Comparison of ENCODE assay signal across 8 mouse cellular contexts in genomic region chr8:70673079-70673856, GRCm38 (mm10). TPM values are rescaled to one million over a fixed set of nuclear protein-coding genes. Genes with fewer than 3 reads are reported as not detected.
A peak's percentile ranks its signal among the peaks of the same experiment; 100 is the strongest.
DNase-seq lines count a peak whose midpoint lies in the region; ATAC-seq and TF ChIP-seq lines count a peak whose summit lies in the region.

Gene Lsm4 (plus strand): TSS chr8:70673248.

- DNase-seq in CD4-positive helper T cell, adult 2 months (ENCODE audit: low read depth, low spot score): peak; percentile 100
- peak; percentile 99 for DNase-seq in brain, embryonic 18.5 days (ENCODE audit: low read depth, low spot score)
- peak; percentile 100 for DNase-seq in kidney, postnatal 0 days (ENCODE audit: low spot score)
- DNase-seq in liver, embryonic 11.5 days (ENCODE audit: low spot score): peak; percentile 99
- DNase-seq in naive thymus-derived CD4-positive, alpha-beta T cell, adult 2 months (ENCODE audit: low read depth): peak; percentile 100

- peaks cover 16% of the 10 kb centered on the region for H3K36me3 ChIP-seq in heart, embryonic 12.5 days
- peaks cover 4% of the 10 kb centered on the region for H3K36me3 ChIP-seq in kidney, postnatal 0 days (ENCODE audit: insufficient read depth, low read length)
- peaks cover 10% of the 10 kb centered on the region for H3K36me3 ChIP-seq in liver, embryonic 11.5 days (ENCODE audit: control insufficient read depth, insufficient read depth, low read length)
- H3K36me3 ChIP-seq in stomach, embryonic 14.5 days (ENCODE audit: control insufficient read depth, insufficient read depth, low read length): peaks cover 6% of the 10 kb centered on the region; the same call in 1 of the 2 replicates

- peak within 1 kb of the TSS; percentile 95 for H3K27ac ChIP-seq in heart, embryonic 12.5 days (ENCODE audit: poor library complexity, severe bottlenecking)
- peak within 1 kb of the TSS; percentile 96 for H3K27ac ChIP-seq in kidney, postnatal 0 days
- peak within 1 kb of the TSS; percentile 94 for H3K27ac ChIP-seq in liver, embryonic 11.5 days (ENCODE audit: low read depth, low read length)
- H3K27ac ChIP-seq in stomach, embryonic 14.5 days (ENCODE audit: low read length): peak within 1 kb of the TSS; percentile 94

- peaks cover 21% of the 10 kb centered on the region for H3K4me1 ChIP-seq in heart, embryonic 12.5 days (replicated peaks)
- peaks cover 18% of the 10 kb centered on the region for H3K4me1 ChIP-seq in kidney, postnatal 0 days (replicated peaks; ENCODE audit: insufficient read depth, low read length)
- peaks cover 35% of the 10 kb centered on the region for H3K4me1 ChIP-seq in liver, embryonic 11.5 days (replicated peaks; ENCODE audit: control insufficient read depth, insufficient read depth, low read length)
- H3K4me1 ChIP-seq in stomach, embryonic 14.5 days (ENCODE audit: control insufficient read depth, insufficient read depth, low read length): peaks cover 13% of the 10 kb centered on the region

- WGBS in heart, embryonic 12.5 days: under 1% methylated on average over 60 of the region's 60 CpGs
- WGBS in kidney, postnatal 0 days: under 1% methylated on average over 60 of the region's 60 CpGs
- WGBS in liver, embryonic 11.5 days: under 1% methylated on average over 60 of the region's 60 CpGs
- WGBS in stomach, embryonic 14.5 days: under 1% methylated on average over 60 of the region's 60 CpGs

- H3K9me3 ChIP-seq in heart, embryonic 12.5 days (replicated peaks): no peaks in the 10 kb centered on the region
- H3K9me3 ChIP-seq in kidney, postnatal 0 days (replicated peaks; ENCODE audit: low read length): no peaks in the 10 kb centered on the region
- no peaks in the 10 kb centered on the region for H3K9me3 ChIP-seq in liver, embryonic 11.5 days (ENCODE audit: control insufficient read depth, low read length)
- H3K9me3 ChIP-seq in stomach, embryonic 14.5 days (ENCODE audit: control insufficient read depth, low read depth, low read length): no peaks in the 10 kb centered on the region

- H3K4me3 ChIP-seq in heart, embryonic 12.5 days: peak within 1 kb of the TSS; percentile 75
- H3K4me3 ChIP-seq in kidney, postnatal 0 days (replicated peaks; ENCODE audit: low read depth, low read length): peak within 1 kb of the TSS; percentile 60
- H3K4me3 ChIP-seq in liver, embryonic 11.5 days (ENCODE audit: low read depth, low read length): peak within 1 kb of the TSS; percentile 74
- H3K4me3 ChIP-seq in stomach, embryonic 14.5 days (ENCODE audit: low read depth, low read length): peak within 1 kb of the TSS; percentile 67

- H3K9ac ChIP-seq in heart, embryonic 12.5 days: peak within 1 kb of the TSS; percentile 79
- H3K9ac ChIP-seq in kidney, postnatal 0 days (ENCODE audit: low read depth, low read length): peak within 1 kb of the TSS; percentile 67
- peak within 1 kb of the TSS; percentile 84 for H3K9ac ChIP-seq in liver, embryonic 11.5 days (ENCODE audit: low read depth, low read length)
- H3K9ac ChIP-seq in stomach, embryonic 14.5 days (replicated peaks; ENCODE audit: low read depth, low read length): peak within 1 kb of the TSS; percentile 45

- H3K4me2 ChIP-seq in heart, embryonic 12.5 days: peak within 1 kb of the TSS; percentile 75
- peak within 1 kb of the TSS; percentile 53 for H3K4me2 ChIP-seq in kidney, postnatal 0 days (ENCODE audit: low read length)
- peak within 1 kb of the TSS; percentile 89 for H3K4me2 ChIP-seq in liver, embryonic 11.5 days
- peak within 1 kb of the TSS; percentile 78 for H3K4me2 ChIP-seq in stomach, embryonic 14.5 days (replicated peaks; ENCODE audit: low read depth, low read length)

- H3K27me3 ChIP-seq in heart, embryonic 12.5 days (replicated peaks): no peaks in the 10 kb centered on the region
- no peaks in the 10 kb centered on the region for H3K27me3 ChIP-seq in kidney, postnatal 0 days (ENCODE audit: insufficient read depth, low read length)
- H3K27me3 ChIP-seq in liver, embryonic 11.5 days (replicated peaks; ENCODE audit: control insufficient read depth, insufficient read depth, low read length): no peaks in the 10 kb centered on the region
- no peaks in the 10 kb centered on the region for H3K27me3 ChIP-seq in stomach, embryonic 14.5 days (ENCODE audit: control insufficient read depth, insufficient read depth, low read length)

- peak; percentile 85 for ATAC-seq in erythroid progenitor cell, adult 5-6 weeks (replicated peaks; ENCODE audit: low FRiP score, poor library complexity, severe bottlenecking)
- ATAC-seq in heart, embryonic 12.5 days (ENCODE audit: insufficient number of reproducible peaks, low FRiP score): peak; percentile 97
- peak; percentile 96 for ATAC-seq in kidney, postnatal 0 days (replicated peaks; ENCODE audit: low FRiP score, low read depth)
- peak; percentile 96 for ATAC-seq in liver, embryonic 11.5 days (replicated peaks; ENCODE audit: low FRiP score)
- peak; percentile 96 for ATAC-seq in stomach, embryonic 14.5 days (ENCODE audit: insufficient number of reproducible peaks, insufficient read depth, low FRiP score, low read depth)

- peak; percentile 89 for TF ChIP-seq CTCF in kidney, postnatal 0 days (IDR thresholded peaks at IDR 0.05; ENCODE audit: low read depth)

RNA-seq across cellular contexts. Expression of gene Lsm4, which starts in this region (rescaled TPM):
- total RNA-seq in erythroid progenitor cell, adult 5-6 weeks (2015; ENCODE audit: low replicate concordance): 86.5 and 93.1 TPM in 2 replicates
- total RNA-seq in erythroid progenitor cell, adult 5-6 weeks (2017; ENCODE audit: low replicate concordance): 38.4 and 57.6 TPM in 2 replicates
- 289 and 301 TPM in 2 replicates for polyA plus RNA-seq in heart, embryonic 12.5 days (2016; fragmentation: Nextera tagmentation; extraction: Ambion mirVana)
- 243 and 281 TPM in 2 replicates for polyA plus RNA-seq in kidney, postnatal 0 days (2015; fragmentation: Nextera tagmentation; extraction: Ambion mirVana)
- 342 and 357 TPM in 2 replicates for polyA plus RNA-seq in liver, embryonic 11.5 days (2014; fragmentation: Nextera tagmentation; extraction: Ambion mirVana)
- polyA plus RNA-seq in stomach, embryonic 14.5 days (2014; fragmentation: Nextera tagmentation; extraction: Ambion mirVana): 234 and 244 TPM in 2 replicates

Comparison
In these comparisons a context has a peak if more than half of its experiments do, and no peak if none do; other contexts are left out.
1. Peak in every context shown above with its lines: DNase-seq, ATAC-seq, H3K4me3 ChIP-seq and H3K27ac ChIP-seq.